Mouse (Mus musculus) brain, adult 2 months (tissue): ENCODE measurements at regions not wholly inside any gene's neighbourhood (a gene's known extent, or its start where the extent isn't known, plus 50 kb on each side); places are given as distances from the start of the nearest gene placed in this dataset.

Experiments used
- DNase-seq: peaks from one replicate; pipeline ENCODE4 v3.0.0; 2011; ENCODE audit warnings: low read depth, low spot score

DNA sequence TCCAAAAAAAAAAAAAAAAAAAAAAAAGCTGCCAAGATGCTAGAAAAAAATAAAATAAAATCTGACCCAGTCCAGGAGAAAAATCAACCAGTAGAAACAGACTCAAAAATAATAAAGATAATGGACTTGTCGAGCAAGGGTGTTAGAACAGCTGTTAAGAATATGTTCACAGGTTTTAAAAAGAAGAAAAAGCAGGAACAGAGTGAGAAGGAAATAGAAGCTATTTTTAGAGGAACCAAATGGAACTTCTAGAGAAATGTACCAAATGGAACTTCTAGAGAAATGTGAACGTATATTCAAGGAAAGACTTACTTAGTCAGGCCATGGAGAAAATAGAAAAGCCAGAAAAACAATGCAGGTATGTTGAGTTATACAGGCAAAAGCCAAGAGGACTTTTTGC, 662.4 kb upstream of the Jmjd1c start:
- peak; percentile 52 for DNase-seq

GRCm38 (mm10) chr10:66470684-66471083, 625.2 kb upstream of the Jmjd1c start:
- DNase-seq: peak; percentile 82

- DNase-seq: no peak
Observed at GRCm38 (mm10) chr10:66472038-66472437, 623.9 kb upstream of the Jmjd1c start.

DNA sequence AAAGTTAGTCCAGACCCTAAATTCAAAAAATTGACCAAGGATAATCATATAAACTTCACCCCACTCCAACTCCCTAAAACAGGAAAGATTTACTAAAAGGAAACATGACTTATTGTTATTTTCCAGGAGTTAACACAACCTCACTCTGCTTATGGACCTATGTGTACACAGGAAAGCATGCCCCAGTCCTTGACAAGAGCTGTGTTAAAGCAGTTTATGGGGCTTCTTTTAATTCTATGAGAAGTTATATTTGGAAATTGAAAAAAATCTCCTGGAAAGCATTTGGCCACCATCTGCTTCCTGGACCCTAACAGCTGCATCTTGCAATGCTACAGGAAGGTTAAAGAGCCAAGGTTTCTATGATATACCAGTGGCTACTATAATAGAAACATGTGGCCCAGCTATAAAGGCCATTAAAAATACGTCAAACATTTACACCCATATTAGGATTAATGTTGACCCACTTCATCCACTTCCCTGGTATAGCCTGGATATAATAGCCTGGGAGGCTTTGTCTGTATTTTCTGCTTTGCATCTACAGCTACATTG, 620.7 kb upstream of the Jmjd1c start:
- DNase-seq: no peak

GRCm38 (mm10) chr10:66490871-66491270, 605.1 kb upstream of the Jmjd1c start:
- no peak for DNase-seq

GRCm38 (mm10) chr10:66491850-66492249, 604.1 kb upstream of the Jmjd1c start:
- no peak for DNase-seq

- DNase-seq: no peak
Observed at GRCm38 (mm10) chr10:66539846-66540245, 556.1 kb upstream of the Jmjd1c start.

- peak; percentile 64 for DNase-seq
Observed at GRCm38 (mm10) chr10:66546656-66547055, 549.3 kb upstream of the Jmjd1c start.

DNA sequence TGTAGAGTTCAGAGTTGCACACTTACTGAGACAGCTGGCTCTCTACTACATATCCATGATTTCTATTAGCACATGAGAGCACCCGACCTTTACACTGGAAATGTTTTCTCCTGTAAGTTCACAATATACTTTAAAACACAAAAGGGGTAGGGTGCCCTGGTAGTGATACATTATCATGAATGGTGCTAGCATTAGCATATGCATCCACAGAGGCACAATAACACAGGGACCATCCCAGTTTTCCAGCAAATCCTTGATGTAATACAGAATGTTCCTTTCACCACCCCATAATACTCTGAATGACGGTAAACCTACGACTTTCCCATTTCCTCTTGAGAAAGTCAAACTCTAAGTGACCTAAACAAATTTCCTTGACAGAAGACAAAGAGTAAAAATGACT, 548.3 kb upstream of the Jmjd1c start:
- no peak for DNase-seq

GRCm38 (mm10) chr10:66548073-66548472, 547.9 kb upstream of the Jmjd1c start:
- no peak for DNase-seq

DNA sequence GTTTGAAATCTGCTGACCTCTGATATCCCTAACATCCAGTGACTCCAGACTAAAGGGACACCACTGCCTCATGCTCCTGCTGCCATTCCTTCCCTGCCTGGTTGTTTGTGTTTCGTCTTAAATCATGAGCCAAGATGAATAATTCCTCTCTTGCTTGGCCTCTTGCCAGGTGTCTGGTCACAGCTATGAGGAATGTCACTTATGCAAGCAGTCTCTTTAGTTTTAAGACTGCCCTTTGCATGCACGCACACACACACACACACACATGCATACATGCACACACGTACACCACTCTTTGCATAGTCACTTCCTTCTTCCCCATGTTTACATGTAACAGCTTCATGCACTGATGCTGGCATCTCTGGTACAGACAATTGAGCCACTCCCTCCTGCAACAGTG, 543.0 kb upstream of the Jmjd1c start:
- peak; percentile 22 for DNase-seq

- no peak for DNase-seq
Observed at GRCm38 (mm10) chr10:66554259-66554658, 541.7 kb upstream of the Jmjd1c start.

DNA sequence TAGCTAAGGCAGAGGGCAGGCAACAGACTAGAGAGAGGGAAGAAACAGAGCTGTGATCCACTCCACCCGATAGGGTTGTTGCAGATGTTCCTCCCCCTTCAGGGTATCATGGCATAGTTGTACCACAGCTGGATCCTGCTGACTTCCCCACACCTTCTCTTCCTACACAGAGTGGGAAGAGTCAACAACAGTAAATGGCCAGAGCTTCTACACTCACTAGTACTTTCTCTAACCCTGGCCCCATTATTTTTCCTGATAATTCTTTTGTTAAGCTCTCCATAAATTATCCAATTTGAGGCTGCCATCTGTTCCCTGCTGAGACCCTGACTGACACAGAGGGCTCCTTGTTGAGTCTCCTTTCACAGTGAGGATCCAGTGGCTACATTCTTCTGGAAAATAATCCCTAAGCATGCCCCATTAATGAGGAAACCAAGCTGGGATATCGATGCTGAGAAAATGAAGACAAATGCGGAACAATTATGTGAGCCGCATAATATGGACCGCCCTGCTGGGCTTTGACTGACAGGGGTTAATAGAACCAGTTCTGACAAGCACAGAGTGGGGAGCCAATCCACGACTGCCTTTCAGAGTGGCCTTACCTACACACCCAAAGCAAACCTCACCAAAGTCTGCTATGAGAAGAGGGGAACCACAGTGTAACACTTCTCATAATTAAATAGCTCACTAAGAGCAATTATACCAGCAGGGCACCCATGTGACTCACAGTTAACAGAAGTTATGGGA, 537.7 kb upstream of the Jmjd1c start:
- no peak for DNase-seq

DNA sequence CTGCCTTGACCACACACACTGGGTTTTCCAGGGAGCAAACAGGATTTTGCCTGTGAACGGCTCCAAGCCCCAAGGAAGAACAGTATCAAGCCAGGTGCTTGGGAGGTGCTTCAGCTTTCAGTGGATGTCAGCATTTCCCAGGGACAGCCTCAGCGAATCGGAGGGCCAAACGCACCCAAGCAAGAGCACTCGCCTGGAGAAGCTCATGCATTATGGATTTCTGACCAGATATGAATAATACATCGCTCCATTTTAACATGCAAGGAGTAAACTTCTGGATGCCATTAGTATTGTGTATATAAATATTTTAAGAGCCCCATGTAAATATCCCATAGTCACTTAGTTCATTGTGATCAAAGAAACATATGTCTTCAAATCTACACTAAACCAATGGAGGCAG, 530.6 kb upstream of the Jmjd1c start:
- DNase-seq: no peak

DNA sequence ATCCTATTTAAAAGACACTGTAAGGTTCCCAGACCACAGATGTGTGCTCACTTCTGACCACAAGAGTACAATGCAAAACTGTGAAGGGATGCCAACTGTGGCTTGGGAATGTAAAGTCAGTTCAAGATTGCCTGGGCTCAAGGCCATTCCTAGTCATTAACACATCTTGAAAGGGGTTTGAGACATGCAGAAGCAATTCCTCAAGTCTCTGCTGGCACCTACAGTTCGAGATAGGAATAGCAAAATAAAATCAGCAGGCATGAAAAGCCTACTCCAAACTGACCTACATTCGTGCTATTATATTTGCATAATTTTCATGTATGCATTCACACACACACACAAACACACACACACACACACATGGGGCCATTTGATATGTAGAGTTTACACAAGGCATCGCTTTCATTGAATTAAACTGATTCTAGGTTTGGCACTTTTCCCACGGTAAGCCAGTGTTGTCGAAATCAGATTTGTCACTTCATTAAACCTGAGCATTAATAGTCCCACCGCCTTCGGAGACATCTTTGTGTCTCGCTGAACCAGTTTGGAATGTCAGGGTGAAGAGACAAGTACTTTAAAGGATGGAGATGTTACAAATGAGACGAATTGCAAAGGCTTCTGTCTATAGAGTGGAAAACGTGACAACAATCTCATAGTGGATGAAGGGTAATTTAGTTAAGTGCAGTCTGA, 520.9 kb upstream of the Jmjd1c start:
- peak; percentile 88 for DNase-seq

DNA sequence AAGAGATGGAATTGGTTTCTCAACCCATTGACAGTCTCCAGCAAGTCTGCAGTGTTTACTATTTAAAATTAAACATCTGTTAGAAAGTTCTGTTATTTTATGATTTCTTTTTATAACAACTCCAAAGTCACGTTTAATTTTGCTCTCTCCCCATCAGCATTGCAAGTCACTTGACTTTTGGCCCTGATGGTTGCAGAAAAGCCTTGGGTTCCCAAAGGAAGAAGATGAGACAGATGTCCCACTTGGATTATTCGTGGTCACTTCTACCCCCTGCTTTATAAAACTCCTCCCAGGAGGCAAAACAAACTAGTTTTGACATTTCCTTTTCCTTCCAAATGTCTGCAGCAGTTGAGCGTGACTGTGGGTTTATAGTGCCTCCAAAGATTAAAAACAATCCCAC, 502.9 kb upstream of the Jmjd1c start:
- DNase-seq: no peak

DNA sequence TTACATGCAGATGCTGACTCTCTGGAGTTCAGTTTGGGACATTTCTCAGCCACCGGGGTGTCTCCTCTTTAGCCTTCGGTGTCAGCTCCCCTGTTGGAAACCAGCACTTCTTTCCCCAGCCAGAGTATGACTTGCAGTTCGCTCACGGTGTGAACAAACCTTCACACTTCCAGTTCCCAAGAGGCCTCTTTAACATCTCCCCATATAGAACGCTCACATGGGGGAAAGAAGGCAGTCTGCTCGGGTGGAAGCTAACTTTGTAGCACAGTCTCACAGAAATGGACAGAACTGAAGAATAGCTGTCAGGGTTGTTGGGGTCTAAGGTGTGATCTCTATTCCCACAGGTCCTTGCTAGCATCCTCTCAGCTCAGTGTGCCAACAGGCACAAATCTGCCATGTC, 502.4 kb upstream of the Jmjd1c start:
- DNase-seq: peak; percentile 50

DNA sequence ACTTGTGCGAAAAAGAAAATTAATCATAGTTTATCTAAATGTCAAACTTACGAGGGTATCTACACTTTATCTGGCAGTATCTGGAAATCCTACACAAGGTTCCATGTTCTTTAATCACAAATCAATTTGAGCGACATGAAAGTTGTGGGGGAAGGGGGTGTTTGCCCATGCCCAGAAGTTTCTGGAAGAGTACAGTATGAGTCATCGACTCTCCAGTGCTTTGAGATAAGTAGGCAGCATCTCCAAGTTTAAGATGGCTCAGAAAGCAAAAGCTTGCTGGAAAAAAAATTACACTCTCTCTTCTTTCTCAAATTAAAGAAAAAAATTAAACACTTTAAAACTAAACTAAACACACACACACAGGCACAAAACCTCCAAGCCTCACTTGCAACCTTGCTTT, 498.0 kb upstream of the Jmjd1c start:
- peak; percentile 73 for DNase-seq

- peak; percentile 40 for DNase-seq
Observed at GRCm38 (mm10) chr10:66607141-66607540, 488.8 kb upstream of the Jmjd1c start.

GRCm38 (mm10) chr10:66616280-66616679, 479.6 kb upstream of the Jmjd1c start:
- DNase-seq: no peak

- no peak for DNase-seq
Observed at GRCm38 (mm10) chr10:66630996-66631395, 464.9 kb upstream of the Jmjd1c start.

DNA sequence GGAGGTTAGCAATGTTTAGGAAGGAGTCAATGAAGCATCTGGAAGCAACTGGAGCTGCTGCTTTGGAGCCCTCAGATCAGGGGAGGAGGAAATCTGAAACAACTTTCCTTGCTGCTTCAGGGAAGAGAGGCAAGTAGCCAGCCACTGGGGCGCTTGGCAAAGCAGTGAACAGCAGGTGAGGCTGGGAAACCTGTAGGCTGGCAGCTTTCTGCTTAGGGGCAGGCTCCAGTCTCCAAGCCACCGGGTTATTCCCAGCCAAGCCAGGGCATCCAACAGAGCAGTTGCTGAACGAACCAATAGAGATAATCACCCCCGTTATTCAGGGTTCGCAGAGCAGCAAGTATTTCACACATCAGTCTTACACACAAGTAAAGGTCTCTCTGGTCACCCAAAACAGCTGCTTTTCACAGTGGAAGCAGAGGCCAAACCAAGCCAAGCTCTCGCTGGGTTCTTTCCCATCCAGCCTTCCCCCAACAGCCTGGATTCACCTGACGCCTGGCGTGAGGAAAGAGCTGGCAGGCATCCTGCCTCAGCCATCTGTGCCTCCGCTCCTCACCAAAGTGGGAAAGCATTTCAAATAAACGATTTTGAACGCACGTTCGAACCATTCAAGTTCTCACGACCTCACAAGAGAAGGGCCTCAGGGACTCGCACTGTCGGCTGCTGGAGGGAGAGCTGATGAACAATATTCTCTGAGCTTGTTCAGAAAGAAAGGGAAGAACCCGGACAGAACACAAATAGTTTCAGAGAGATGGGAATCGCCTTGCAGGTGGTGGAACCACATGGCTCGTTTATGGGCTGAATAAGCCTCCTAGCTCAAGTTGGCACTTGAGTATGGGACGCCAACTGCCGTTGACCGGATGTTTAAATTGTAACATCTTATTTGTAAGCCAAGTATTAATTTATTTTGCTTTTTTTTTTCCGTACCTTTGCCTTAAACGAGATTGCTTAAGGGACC, 454.8 kb upstream of the Jmjd1c start:
- peak; percentile 98 for DNase-seq
